Mouse (Mus musculus) forebrain, embryonic 16.5 days (tissue): ENCODE measurements around the gene Gnb3. TPM values are rescaled to one million over a fixed set of nuclear protein-coding genes. Genes with fewer than 3 reads are reported as not detected.
"Not testable (repeated sequence)": the region's sequence is repeated elsewhere in the genome, so short reads cannot be mapped to it uniquely, and the experiment has no call there.

Experiments
- ATAC-seq: fragments of 200-750 bp; cut with Nextera tagmentation; 2 replicates; pipeline ENCODE4 v1.8.0; 2017; ENCODE audit warnings: mild to moderate bottlenecking, moderate library complexity
- H3K27ac ChIP-seq: fragments of 300-500 bp; sonication (generic); 2 replicates; pipeline ENCODE4 v1.5.1; 2014; ENCODE audit warnings: low read length, control low read depth
- H3K27me3 ChIP-seq: fragments of 300-500 bp; sonication (generic); replicated peaks from 2 replicates; pipeline ENCODE4 v1.6.1; 2014; ENCODE audit warnings: low read length; ENCODE audit not compliant: control insufficient read depth, insufficient read depth
- H3K36me3 ChIP-seq: fragments of 300-500 bp; sonication (generic); 2 replicates; pipeline ENCODE4 v1.6.1; 2014; ENCODE audit not compliant: control insufficient read depth, insufficient read depth
- H3K4me1 ChIP-seq: fragments of 300-500 bp; sonication (generic); replicated peaks from 2 replicates; pipeline ENCODE4 v1.6.1; 2014; ENCODE audit warnings: low read length; ENCODE audit not compliant: control insufficient read depth, insufficient read depth
- H3K4me2 ChIP-seq: fragments of 300-500 bp; sonication (generic); 2 replicates; pipeline ENCODE4 v1.6.1; 2014; ENCODE audit warnings: mild to moderate bottlenecking, low read length, control low read depth
- H3K4me3 ChIP-seq: fragments of 300-500 bp; sonication (generic); replicated peaks from 2 replicates; pipeline ENCODE4 v1.5.1; 2014; ENCODE audit warnings: mild to moderate bottlenecking, low read length, control low read depth
- H3K9ac ChIP-seq: fragments of 300-500 bp; sonication (generic); replicated peaks from 2 replicates; pipeline ENCODE4 v1.6.1; 2014; ENCODE audit warnings: low read depth, low read length, control low read depth
- H3K9me3 ChIP-seq: fragments of 300-500 bp; sonication (generic); 2 replicates; pipeline ENCODE4 v1.6.1; 2016; ENCODE audit warnings: low read length; ENCODE audit not compliant: control insufficient read depth
- WGBS: fragments of 180-500 bp; shearing (Covaris S2); extraction: QIAGEN DNeasy Blood & Tissue Kit; methylation state at CpG from one replicate; pipeline ENCODE4 v1.1.7; 2014; 5-methylcytosine and 5-hydroxymethylcytosine counted together
- polyA plus RNA-seq: library from polyadenylated mRNA; unstranded; fragments of >200 nt; fragmentation: Nextera tagmentation; extraction: Ambion mirVana; gene quantifications from 2 replicates; pipeline ENCODE4 v1.2.1, GENCODE M21; 2015

The Gnb3 gene
- polyA plus RNA-seq, 1 experiment from 2014 or later = 0.75 TPM

DNA sequence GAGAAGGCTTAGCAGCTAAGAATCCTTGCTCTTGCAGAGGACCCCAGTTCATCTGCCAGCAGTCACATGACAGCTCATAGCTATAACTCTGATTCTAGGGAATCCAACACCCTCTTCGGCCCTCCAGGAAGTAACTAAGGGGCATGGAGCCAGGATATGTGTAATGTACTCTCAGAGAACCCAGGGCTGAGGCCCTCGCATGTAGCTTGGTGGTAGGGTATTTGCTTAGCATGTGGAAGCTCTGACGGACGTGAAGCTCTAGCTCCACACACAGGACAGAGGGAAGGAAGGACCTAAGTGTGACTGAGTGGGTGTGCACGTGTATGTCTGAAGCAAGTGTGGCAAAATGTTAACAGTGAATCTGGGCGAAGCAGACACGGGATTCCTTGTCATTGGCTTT, 3.7 kb downstream of the Gnb3 start:
- no peaks in the 10 kb centered on the region for H3K9me3 ChIP-seq
- H3K4me3 ChIP-seq = no peak overlapping the region
- H3K4me1 ChIP-seq = peaks cover 3% of the 10 kb centered on the region; the same call in 1 of the 2 replicates
- no peak overlapping the region for H3K4me2 ChIP-seq
- no peak overlapping the region for H3K9ac ChIP-seq
- H3K27me3 ChIP-seq = no peaks in the 10 kb centered on the region
- WGBS = 84% methylated on average over 7 of the region's 7 CpGs
- no peak for ATAC-seq
- no peak overlapping the region for H3K27ac ChIP-seq
- H3K36me3 ChIP-seq = no peaks in the 10 kb centered on the region

DNA sequence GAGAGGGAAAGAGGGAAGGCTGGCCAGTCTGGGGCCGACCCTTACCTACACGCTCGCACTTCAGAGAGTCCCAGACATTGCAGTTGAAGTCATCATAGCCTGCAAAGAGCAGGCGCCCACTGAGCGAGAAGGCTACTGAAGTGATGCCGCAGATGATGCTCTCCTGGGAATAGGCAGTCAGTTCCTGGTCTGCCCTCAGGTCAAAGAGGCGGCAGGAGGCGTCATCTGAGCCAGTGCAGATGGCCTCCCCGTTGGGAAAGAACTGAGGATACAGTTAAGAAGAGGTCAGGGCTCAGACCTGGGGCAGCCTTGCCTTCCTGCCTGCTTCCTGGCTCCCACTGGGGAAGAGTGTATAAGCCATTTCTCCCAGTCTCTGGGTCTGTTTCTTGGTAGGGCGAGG, 4.5 kb downstream of the Gnb3 start:
- Histone ChIP-seq H3K9ac (no peak overlapping the region), H3K9me3 (no peaks in the 10 kb centered on the region), H3K36me3 (no peaks in the 10 kb centered on the region), H3K27ac (no peak overlapping the region), H3K4me2 (no peak overlapping the region), H3K27me3 (no peaks in the 10 kb centered on the region), H3K4me1 (peaks cover 10% of the 10 kb centered on the region), H3K4me3 (no peak overlapping the region)
- WGBS = 72% methylated on average over 10 of the region's 10 CpGs
- ATAC-seq = no peak

DNA sequence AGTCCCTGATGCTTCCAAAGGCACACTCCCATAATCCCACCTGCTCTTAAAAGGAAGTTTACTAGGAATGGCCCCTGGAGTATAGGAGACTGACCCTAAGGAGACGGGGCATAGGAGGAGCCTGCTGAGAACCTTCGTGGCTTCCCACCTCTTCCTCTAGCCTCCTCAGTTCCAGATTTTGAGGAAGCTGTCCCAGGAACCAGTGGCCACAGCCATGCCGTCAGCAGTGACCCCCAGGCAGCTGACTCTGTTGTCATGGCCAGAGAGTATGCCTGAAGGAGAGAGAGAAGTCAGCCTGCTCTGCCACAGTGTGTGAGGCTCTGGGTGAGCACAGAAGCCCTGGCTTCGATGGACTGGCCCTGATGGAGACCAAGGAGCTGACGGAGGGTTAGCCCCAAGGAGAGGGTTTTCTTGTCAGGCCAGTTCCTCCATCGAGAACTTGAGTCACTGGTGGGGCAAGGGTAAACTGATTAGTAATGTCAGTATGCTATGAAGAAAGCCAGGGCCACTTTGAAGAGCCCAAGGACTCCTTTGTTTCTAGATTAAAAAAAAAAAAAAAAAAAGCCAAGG, 5.5 kb downstream of the Gnb3 start:
- no peak overlapping the region for H3K4me2 ChIP-seq
- H3K9ac ChIP-seq = no peak overlapping the region
- no peaks in the 10 kb centered on the region for H3K27me3 ChIP-seq
- H3K4me1 ChIP-seq = peaks cover 14% of the 10 kb centered on the region
- H3K4me3 ChIP-seq = no peak overlapping the region
- WGBS = 84% methylated on average over 6 of the region's 6 CpGs
- no peaks in the 10 kb centered on the region for H3K36me3 ChIP-seq
- no peak for ATAC-seq
- H3K27ac ChIP-seq = no peak overlapping the region
- H3K9me3 ChIP-seq = no peaks in the 10 kb centered on the region

DNA sequence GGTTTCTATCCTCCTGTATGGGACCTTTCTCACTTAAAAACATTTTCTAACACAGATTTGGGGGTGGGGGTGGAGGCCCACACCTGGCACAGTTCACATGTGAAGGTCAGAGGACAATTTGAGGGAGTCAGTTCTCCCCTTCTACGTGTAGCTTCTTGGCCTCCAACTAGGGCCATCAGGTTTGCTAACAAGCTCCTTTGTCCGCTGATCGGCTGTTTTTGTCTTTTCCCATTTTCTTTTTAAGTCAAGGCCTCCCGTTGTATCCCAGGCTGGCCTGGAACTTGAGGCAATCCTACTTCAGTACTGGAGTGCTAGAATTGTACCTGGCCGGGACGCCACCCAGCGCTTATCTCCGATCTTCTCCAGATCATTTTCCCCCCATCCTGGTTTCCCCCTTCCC, 8.4 kb downstream of the Gnb3 start:
- H3K9ac ChIP-seq = no peak overlapping the region
- H3K27ac ChIP-seq = no peak overlapping the region
- H3K4me2 ChIP-seq = no peak overlapping the region
- no peaks in the 10 kb centered on the region for H3K9me3 ChIP-seq
- WGBS = 87% methylated on average over 8 of the region's 8 CpGs
- H3K36me3 ChIP-seq = no peaks in the 10 kb centered on the region
- no peak for ATAC-seq
- no peaks in the 10 kb centered on the region for H3K27me3 ChIP-seq
- peaks cover 25% of the 10 kb centered on the region for H3K4me1 ChIP-seq
- no peak overlapping the region for H3K4me3 ChIP-seq

DNA sequence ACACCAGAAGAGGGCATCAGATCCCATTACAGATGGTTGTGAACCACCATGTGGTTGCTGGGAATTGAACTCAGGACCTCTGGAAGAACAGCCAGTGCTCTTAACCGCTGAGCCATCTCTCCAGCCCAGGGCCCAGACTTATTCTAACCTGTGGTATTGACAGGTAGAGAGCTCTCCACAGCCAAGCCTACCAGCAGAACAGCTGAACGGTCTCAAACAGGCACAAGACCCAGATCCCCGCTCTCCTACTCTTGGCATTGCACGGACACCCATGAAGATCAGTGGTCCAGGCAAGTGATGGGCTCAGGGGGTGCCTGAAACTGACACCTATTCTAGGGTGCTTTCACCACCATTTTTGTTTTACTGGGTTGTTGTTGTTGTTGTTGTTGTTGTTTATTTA, 8.9 kb downstream of the Gnb3 start:
- peak overlapping the region; percentile 58 for H3K4me2 ChIP-seq
- not testable (repeated sequence) for H3K36me3 ChIP-seq, H3K27me3 ChIP-seq, H3K9ac ChIP-seq, H3K27ac ChIP-seq, H3K4me3 ChIP-seq, ATAC-seq, H3K9me3 ChIP-seq
- H3K4me1 ChIP-seq = peaks cover 25% of the 10 kb centered on the region
- WGBS = 96% methylated on average over 4 of the region's 4 CpGs

DNA sequence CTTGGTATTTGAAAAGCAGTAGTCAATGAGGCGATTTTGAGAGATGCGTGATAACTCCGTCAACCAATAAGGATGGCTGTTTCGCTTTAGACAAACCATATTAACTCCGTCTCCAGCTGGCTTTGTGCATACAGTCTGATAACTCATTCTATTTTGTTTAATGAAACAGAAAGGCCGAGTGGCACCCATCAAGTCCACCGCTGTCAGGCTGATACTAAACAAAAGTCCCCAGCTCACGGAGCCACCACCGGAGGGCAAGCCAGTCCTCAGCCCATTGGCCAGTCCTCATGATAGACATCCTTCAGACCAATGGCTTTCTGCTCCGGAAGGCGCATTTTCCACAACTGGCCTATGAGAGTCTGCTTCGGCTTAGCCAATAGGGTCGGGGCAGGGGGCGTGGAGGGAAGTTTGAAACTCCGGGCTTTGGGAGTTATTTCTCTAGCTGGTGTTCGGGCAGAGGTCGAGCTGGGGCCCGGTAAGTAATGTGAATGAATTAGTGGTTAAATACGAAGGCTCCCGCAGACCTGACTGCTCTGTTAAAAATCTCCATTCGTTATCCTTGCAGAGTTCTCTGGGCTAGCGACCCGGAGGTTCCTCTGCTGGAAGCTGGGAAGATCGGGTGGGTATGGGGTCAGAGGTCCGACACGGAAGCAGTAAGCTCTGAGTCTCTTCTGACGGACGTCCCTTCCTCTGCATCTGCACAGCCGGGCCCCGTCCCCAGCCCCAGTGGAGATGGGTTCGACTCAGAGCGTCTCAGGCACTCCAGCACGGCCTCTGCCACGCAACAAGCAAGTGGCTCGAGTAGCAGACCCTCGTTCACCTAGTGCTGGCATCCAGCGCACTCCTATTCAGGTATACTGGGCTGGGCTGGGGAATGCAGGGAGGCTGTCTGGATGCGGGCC, 10.0 kb downstream of the Gnb3 start:
- Histone ChIP-seq H3K9me3 (no peaks in the 10 kb centered on the region), H3K4me2 (peak overlapping the region; percentile 58), H3K4me3 (peak overlapping the region; percentile 75), H3K9ac (peak overlapping the region; percentile 57), H3K36me3 (no peaks in the 10 kb centered on the region; the same call in 1 of the 2 replicates), H3K4me1 (peaks cover 25% of the 10 kb centered on the region), H3K27me3 (no peaks in the 10 kb centered on the region), H3K27ac (peak overlapping the region; percentile 90)
- peak; percentile 85 for ATAC-seq
- under 1% methylated on average over 38 of the region's 38 CpGs for WGBS

DNA sequence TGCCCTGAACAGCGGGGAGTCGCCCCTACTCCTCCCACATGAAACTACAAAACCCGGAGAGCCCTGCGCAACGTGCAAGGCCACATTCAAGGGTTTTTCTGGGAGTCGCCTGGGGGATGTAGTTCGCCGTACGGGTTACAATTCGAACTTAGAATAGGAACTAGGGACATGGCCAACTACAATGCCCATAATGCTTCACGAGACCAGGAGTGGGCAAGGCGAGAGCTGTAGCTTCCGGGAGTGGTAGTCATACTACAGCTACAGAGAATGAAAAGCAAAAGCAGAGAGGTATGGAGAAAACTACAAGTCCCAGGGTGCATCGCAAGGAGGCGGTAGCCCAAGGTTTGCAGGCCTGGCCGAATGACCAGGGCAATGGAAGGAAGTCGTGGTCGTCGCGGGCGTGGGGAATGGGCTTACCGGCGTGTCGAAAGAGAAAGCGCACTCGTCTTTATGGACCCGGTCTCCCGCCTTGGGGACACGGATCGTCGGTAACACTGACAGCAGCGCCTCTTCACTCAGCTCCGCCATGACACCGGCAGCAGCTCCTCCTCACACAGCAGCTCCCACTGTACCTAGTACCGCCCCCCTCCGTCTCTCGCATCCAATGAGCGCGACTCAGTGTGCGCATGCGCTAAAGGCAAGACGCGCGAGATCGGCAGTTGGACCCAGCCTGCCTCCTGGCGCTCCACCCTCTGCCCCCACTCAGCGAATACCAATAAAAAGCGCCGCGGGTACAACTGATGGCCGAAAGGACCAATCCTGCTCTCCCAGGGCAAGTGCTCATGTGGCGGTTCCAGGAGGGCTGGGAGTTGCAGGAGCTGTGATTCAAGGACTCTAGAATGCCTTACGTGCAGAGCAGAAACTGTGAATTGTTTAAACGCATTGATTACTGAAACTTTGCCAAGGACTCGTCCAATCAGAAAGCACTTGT, 10.9 kb downstream of the Gnb3 start, which contains the start of the genes Usp5 and Cdca3:
Gene Usp5, minus strand, starts transcription at position 617 of the 931 bp plus-strand sequence.
Gene Cdca3, plus strand, starts transcription at position 680 of the 931 bp plus-strand sequence.
- H3K9me3 ChIP-seq = no peaks in the 10 kb centered on the region
- WGBS = under 1% methylated on average over 55 of the region's 55 CpGs
- peak within 1 kb of the TSS; percentile 77 for H3K9ac ChIP-seq
- peak within 1 kb of the TSS; percentile 75 for H3K4me3 ChIP-seq
- peak within 1 kb of the TSS; percentile 81 for H3K4me2 ChIP-seq
- H3K4me1 ChIP-seq = peaks cover 25% of the 10 kb centered on the region
- H3K27me3 ChIP-seq = no peaks in the 10 kb centered on the region
- ATAC-seq = peak; percentile 93
- H3K36me3 ChIP-seq = peaks cover 7% of the 10 kb centered on the region
- peak within 1 kb of the TSS; percentile 90 for H3K27ac ChIP-seq

DNA sequence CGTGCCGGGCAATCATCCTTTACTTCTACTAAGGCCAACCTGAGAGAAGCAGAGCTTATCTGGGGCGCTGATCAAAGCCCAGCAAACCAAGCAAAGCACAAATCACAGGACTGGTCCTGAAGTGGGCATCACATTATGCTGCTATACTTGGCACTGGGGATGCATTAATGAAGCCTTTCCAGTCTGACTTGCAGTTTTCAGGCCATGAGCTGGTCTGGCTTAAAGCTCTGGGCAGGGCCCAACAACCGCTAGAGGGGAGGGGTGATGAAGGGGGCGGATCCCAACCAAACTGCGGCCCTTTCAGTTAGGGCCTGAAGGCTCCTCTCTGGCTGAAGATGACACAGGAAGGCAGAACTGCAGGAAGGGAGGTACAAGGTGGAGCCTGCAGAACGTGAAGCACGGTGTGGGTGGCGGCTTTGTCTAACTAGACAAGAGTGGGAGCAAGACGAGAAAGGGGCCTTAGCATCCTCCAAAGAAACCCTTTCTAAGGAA, 11.9 kb downstream of the Gnb3 start:
- no peak for ATAC-seq
- Histone ChIP-seq H3K9me3 (no peaks in the 10 kb centered on the region), H3K9ac (peak overlapping the region; percentile 54), H3K4me3 (peak overlapping the region; percentile 75), H3K4me2 (peak overlapping the region; percentile 81), H3K27ac (peak overlapping the region; percentile 29), H3K4me1 (peaks cover 25% of the 10 kb centered on the region), H3K36me3 (peaks cover 14% of the 10 kb centered on the region), H3K27me3 (no peaks in the 10 kb centered on the region)
- 23% methylated on average over 10 of the region's 10 CpGs for WGBS
